Mouse (Mus musculus): ENCODE measurements at regions not wholly inside any gene's neighbourhood (a gene's known extent, or its start where the extent isn't known, plus 50 kb on each side); places are given as distances from the start of the nearest gene placed in this dataset.

GRCm38 (mm10) chr3:138668394-138669092 lies 73.5 kb upstream of the Tspan5 start:
- Histone ChIP-seq H3K9ac (no peak overlapping the region), H3K27ac (no peak overlapping the region), H3K36me3 (no peaks in the 10 kb centered on the region), H3K27me3 (no peaks in the 10 kb centered on the region), H3K9me3 (0 out of 2 replicates have a peak, but pooled peaks cover 4% of the 10 kb centered on the region), H3K4me3 (no peak overlapping the region), H3K4me1 (no peaks in the 10 kb centered on the region), H3K4me2 (replicated peaks) (no peak overlapping the region)
- 85% methylated on average over 14 of the region's 14 CpGs for WGBS
- ATAC-seq (ENCODE audit: insufficient number of reproducible peaks, insufficient read depth, low FRiP score, low TSS enrichment): no peak

- 43% methylated on average over 2 of the region's 2 CpGs for WGBS
- Histone ChIP-seq H3K9me3 (no peaks in the 10 kb centered on the region), H3K4me1 (no peaks in the 10 kb centered on the region), H3K27me3 (no peaks in the 10 kb centered on the region), H3K9ac (no peak overlapping the region), H3K4me2 (replicated peaks) (no peak overlapping the region), H3K27ac (no peak overlapping the region), H3K4me3 (no peak overlapping the region), H3K36me3 (no peaks in the 10 kb centered on the region)
- no peak for ATAC-seq (ENCODE audit: insufficient number of reproducible peaks, insufficient read depth, low FRiP score, low TSS enrichment)
These were observed 66.1 kb upstream of the Tspan5 start for GRCm38 (mm10) chr3:138675881-138676280.

DNA sequence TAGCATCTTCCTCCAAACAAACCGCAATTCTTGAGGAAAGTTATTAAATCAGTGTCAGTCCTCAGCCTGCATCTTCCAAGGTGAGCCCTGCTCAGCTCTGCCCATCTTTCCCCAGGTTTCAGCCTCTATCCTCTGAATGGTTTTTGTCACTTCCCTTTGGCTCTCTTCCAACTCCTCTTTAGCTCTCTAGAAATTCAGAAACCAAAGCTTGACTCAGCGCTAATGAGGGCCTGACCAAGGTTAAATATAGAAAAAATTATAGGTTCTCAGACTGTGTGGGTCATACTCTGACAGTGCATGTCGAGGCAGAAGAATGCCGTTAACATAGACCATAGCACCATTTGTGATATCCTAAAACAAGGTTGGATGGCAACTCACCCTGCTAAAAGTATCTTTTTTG lies 63.6 kb upstream of the Tspan5 start:
- Histone ChIP-seq H3K36me3 (no peaks in the 10 kb centered on the region), H3K27me3 (no peaks in the 10 kb centered on the region), H3K9me3 (no peaks in the 10 kb centered on the region), H3K9ac (no peak overlapping the region), H3K27ac (no peak overlapping the region), H3K4me2 (replicated peaks) (no peak overlapping the region), H3K4me3 (no peak overlapping the region), H3K4me1 (no peaks in the 10 kb centered on the region)
- 71% methylated on average over 4 of the region's 4 CpGs for WGBS
- ATAC-seq (ENCODE audit: insufficient number of reproducible peaks, insufficient read depth, low FRiP score, low TSS enrichment): no peak

DNA sequence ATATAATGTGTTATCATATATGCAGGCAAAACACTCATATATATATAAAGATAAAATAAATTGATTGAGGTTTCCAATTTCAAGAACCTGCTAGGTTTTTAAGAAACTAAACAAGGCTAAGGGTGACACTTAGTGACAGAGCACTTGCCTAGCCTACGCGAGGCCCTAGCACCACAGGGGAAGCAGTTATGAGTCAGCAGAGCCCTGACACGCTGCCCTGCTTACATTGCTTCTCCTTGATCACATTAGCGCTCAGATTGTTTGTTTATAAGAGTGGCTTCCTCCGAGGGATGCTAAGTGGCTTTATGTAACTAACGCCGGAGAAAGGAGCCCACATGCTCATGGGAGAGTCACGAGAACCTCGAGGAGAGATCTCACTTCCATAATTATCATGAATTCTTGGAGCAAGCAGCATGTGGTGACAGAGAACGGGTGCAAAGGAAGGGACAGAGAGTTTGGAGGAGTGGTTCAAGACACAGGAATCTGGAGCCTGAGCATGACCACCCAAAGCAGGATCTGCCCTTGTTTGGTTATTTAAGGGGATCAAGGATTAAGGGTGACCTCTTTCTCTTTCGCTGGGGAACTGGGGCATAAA lies 55.3 kb upstream of the Tspan5 start:
- no peak overlapping the region for H3K27ac ChIP-seq
- no peaks in the 10 kb centered on the region for H3K27me3 ChIP-seq
- H3K36me3 ChIP-seq: no peaks in the 10 kb centered on the region
- H3K9me3 ChIP-seq: no peaks in the 10 kb centered on the region
- H3K4me1 ChIP-seq: no peaks in the 10 kb centered on the region
- no peak overlapping the region for H3K4me2 ChIP-seq (replicated peaks)
- no peak for ATAC-seq (ENCODE audit: insufficient number of reproducible peaks, insufficient read depth, low FRiP score, low TSS enrichment)
- 47% methylated on average over 11 of the region's 11 CpGs for WGBS
- H3K9ac ChIP-seq: no peak overlapping the region
- H3K4me3 ChIP-seq: no peak overlapping the region

GRCm38 (mm10) chr3:138688606-138689005 lies 53.4 kb upstream of the Tspan5 start:
- no peak overlapping the region for H3K4me3 ChIP-seq
- no peaks in the 10 kb centered on the region for H3K27me3 ChIP-seq
- H3K27ac ChIP-seq: no peak overlapping the region
- no peaks in the 10 kb centered on the region for H3K4me1 ChIP-seq
- WGBS: 88% methylated on average over 5 of the region's 5 CpGs
- no peaks in the 10 kb centered on the region for H3K9me3 ChIP-seq
- H3K36me3 ChIP-seq: no peaks in the 10 kb centered on the region
- no peak for ATAC-seq (ENCODE audit: insufficient number of reproducible peaks, insufficient read depth, low FRiP score, low TSS enrichment)
- H3K9ac ChIP-seq: no peak overlapping the region
- no peak overlapping the region for H3K4me2 ChIP-seq (replicated peaks)
